Mouse (Mus musculus): Measurements from ENCODE around the gene Prap1.

DNA sequence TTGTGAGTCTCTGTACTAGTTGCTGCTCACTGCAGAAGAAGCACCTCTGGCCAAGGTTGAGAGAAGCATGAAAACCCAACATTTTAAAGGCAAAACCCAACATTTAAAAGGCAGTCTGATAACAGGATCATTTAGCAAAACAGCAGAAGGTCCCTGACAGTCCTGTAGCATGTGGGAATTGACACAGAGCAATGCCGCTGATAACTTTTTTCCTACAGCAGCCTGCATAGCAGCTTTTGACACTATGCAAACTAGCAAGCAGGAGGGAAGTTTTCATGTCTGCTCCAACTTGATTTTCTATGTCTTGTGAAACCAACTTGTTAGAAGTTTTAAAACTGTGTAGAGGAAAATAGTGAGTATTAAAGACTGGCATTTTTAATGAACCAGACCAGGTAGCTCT is 31.2 kb downstream of the Prap1 start:
- TF ChIP-seq POLR2A (IDR thresholded peaks at IDR 0.05; ENCODE audit: insufficient read length, low read depth) (no peak), REST (IDR thresholded peaks at IDR 0.05; ENCODE audit: insufficient read depth, insufficient read length) (no peak), POLR2AphosphoS2 (IDR thresholded peaks at IDR 0.05; ENCODE audit: insufficient read length, low read depth) (no peak), E2F4 (IDR thresholded peaks at IDR 0.05; ENCODE audit: insufficient read depth) (no peak), MYOG (IDR thresholded peaks at IDR 0.05; ENCODE audit: control insufficient read depth in 1 of 3, insufficient read depth in 1 of 3, insufficient read length in 2 of 3, low read depth in 2 of 3) (no peak), TCF12 (IDR thresholded peaks at IDR 0.05; ENCODE audit: insufficient read depth, poor library complexity, severe bottlenecking) (no peak), USF1 (IDR thresholded peaks at IDR 0.05; ENCODE audit: low read depth) (no peak), MAX (IDR thresholded peaks at IDR 0.05; ENCODE audit: low read depth) (no peak), MYOD1 (IDR thresholded peaks at IDR 0.05; ENCODE audit: control insufficient read depth in 1 of 3, insufficient read length in 2 of 3, low read depth in 2 of 3) (no peak), TCF3 (IDR thresholded peaks at IDR 0.05; ENCODE audit: insufficient read length, low read depth) (no peak), CEBPB (IDR thresholded peaks at IDR 0.05; ENCODE audit: insufficient read depth, poor library complexity, severe bottlenecking) (no peak), SRF (IDR thresholded peaks at IDR 0.05; ENCODE audit: control insufficient read depth, insufficient read length, low read depth) (no peak)

Measured in myocyte (in vitro differentiated cells).